Mouse (Mus musculus) G1E (cell line): Measurements from ENCODE around the gene Arhgap22. TPM values are rescaled to one million over a fixed set of nuclear protein-coding genes. Genes with fewer than 3 reads are reported as not detected.

Experiments
- ATAC-seq: 2 replicates; pipeline ENCODE4 v1.8.0; 2016; ENCODE audit warnings: mild to moderate bottlenecking; ENCODE audit not compliant: insufficient number of reproducible peaks, poor library complexity, low FRiP score, severe bottlenecking; ENCODE audit errors: extremely low read depth
- DNase-seq: peaks from one replicate; pipeline ENCODE4 v3.0.0; 2012; ENCODE audit warnings: low spot score
- H3K27me3 ChIP-seq: 2 replicates; pipeline ENCODE4 v1.6.1; 2012; ENCODE audit warnings: mild to moderate bottlenecking, low read length, inconsistent platforms; ENCODE audit not compliant: insufficient read depth
- H3K36me3 ChIP-seq: replicated peaks from 2 replicates; pipeline ENCODE3; 2012; ENCODE audit warnings: mild to moderate bottlenecking, inconsistent platforms
- H3K4me1 ChIP-seq: 2 replicates; pipeline ENCODE4 v1.6.1; 2012; ENCODE audit warnings: low read depth, low read length, inconsistent platforms, mixed read lengths; ENCODE audit not compliant: insufficient read depth
- H3K4me3 ChIP-seq: 2 replicates; pipeline ENCODE4 v1.5.1; 2012; ENCODE audit warnings: low read depth, mild to moderate bottlenecking, inconsistent platforms, low read length, moderate library complexity, mixed read lengths
- H3K9me3 ChIP-seq: replicated peaks from 2 replicates; pipeline ENCODE4 v1.6.1; 2012; ENCODE audit warnings: inconsistent platforms
- CTCF ChIP-seq: IDR thresholded peaks from 2 replicates; pipeline ENCODE4 v1.5.1; 2012; ENCODE audit warnings: low read depth, low read length, inconsistent platforms, mixed read lengths
- GATA1 ChIP-seq: IDR thresholded peaks from 2 replicates; pipeline ENCODE4 v1.6.1; 2012; ENCODE audit warnings: borderline replicate concordance, low read length, inconsistent platforms, mixed read lengths
- GATA2 ChIP-seq: IDR thresholded peaks from 2 replicates; pipeline ENCODE4 v1.6.1; 2012; ENCODE audit warnings: low read depth, low read length, inconsistent platforms, borderline replicate concordance
- POLR2AphosphoS5 ChIP-seq: IDR thresholded peaks from 2 replicates; pipeline ENCODE4 v1.6.1; 2012; ENCODE audit warnings: low read depth, low read length, inconsistent platforms; ENCODE audit not compliant: insufficient replicate concordance
- TAL1 ChIP-seq: conservative IDR thresholded peaks from 2 replicates; pipeline ENCODE4 v1.6.1; 2012; ENCODE audit warnings: low read depth, low read length, inconsistent platforms, mixed read lengths
- polyA plus RNA-seq: library from polyadenylated mRNA; stranded (reverse); fragments of >175 nt; gene quantifications from 2 replicates; pipeline ENCODE4 v1.2.3, GENCODE M21; 2012
- total RNA-seq, 2 experiments: library from RNA; stranded (forward) in 1 of 2; stranded (reverse) in 1 of 2; fragments of 200-1000 nt in 1 of 2; fragments of >200 nt in 1 of 2; fragmentation: Nextera tagmentation in 1 of 2; gene quantifications; 2 replicates each; pipeline ENCODE4 v1.2.3; 2014 to 2017

Arhgap22 gene
- total and polyA plus RNA-seq, 3 experiments: 0.05 TPM; not detected in 2

DNA sequence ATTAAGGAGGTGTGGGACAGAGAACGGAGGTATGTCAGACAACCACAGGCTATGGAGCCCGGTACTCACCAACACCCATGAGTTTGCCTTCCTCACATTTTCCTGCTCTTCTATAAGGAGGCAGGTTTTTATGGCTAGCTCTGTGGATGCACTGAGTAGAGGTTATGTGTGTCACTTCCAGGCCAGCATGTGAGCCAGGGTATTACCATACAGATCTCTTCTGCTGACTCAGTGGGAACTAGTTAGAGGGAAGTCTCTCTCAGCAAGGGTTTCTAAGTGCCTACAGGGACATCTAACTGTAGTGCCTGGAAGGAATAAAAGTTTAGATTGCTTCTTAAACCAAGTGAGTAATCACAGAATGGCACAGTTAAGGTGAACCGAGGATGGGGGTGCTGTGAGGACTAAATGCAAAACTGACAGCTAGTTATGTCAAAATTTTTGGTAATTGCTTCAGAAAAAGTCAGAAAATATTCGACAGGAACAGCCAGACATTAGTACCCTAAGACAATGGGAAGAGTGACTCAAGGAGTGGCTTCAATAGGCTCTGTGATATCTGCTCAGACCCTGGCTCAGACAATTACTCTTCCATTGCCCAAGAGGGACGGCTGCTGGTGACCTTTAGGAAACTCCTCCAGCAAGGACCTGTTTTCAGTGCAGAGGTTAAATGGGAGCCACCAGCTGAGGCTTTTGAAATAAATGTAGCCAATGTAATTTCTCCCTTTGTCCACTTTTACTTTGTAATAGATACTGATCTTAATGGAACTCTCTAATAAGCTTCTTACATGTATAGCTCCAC lies 184.4 kb downstream of the Arhgap22 start:
- no peaks in the 10 kb centered on the region for H3K4me1 ChIP-seq
- ATAC-seq (no peak), DNase-seq (no peak)
- TF ChIP-seq POLR2AphosphoS5 (no peak), GATA2 (no peak), TAL1 (no peak), GATA1 (no peak), CTCF (no peak)
- H3K27me3 ChIP-seq: no peaks in the 10 kb centered on the region
- H3K9me3 ChIP-seq: no peaks in the 10 kb centered on the region
- no peak overlapping the region for H3K4me3 ChIP-seq
- peaks cover 24% of the 10 kb centered on the region for H3K36me3 ChIP-seq

DNA sequence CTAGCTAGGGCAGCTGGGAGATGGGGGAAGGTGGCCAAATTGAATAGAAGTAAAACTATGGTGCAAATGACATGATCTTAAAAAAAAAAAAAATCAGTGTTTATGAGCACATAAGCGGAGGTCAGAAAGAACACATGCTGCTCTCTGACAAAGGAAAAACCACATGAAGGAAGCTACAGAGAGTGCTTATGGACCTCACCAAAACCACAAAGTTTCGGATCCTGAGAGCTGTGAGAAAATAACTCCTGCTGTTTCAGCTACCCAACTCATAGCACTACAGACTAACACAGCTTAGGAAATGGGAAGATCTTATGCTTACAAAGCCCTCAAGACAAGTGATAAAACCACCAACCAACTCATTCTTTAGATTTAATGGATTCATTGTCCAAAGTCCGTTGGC lies 186.2 kb downstream of the Arhgap22 start:
- ATAC-seq: no peak

DNA sequence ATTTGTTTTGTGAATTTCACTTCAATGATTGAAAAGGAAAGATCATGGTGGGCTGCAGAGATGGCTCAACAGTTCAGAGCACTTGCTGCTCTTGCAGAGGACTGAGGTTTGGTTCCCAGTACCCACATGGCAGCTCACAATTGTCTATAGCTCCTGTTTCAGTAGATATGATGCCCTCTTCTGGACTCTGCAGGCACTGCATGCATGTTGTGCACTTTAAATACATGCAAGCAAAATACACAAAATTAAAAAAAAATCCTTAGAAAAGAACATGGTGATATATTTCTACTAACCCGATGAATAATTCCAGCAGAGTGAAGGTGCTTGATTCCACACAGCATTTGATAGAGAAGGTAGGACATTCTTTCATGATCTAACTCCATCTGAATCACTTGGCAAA lies 188.5 kb downstream of the Arhgap22 start:
- no peaks in the 10 kb centered on the region for H3K4me1 ChIP-seq
- DNase-seq (no peak), ATAC-seq (no peak)
- no peak overlapping the region for H3K4me3 ChIP-seq
- TF ChIP-seq POLR2AphosphoS5 (no peak), GATA2 (no peak), CTCF (0 out of 2 replicates have a peak, but pooled peaks have one; percentile 12), TAL1 (no peak), GATA1 (no peak)
- peaks cover 23% of the 10 kb centered on the region for H3K36me3 ChIP-seq
- no peaks in the 10 kb centered on the region for H3K9me3 ChIP-seq
- H3K27me3 ChIP-seq: no peaks in the 10 kb centered on the region

More for the DNA sequence above, 186.2 kb downstream of the Arhgap22 start:
- no peak for TF ChIP-seq GATA2
- no peak for TF ChIP-seq GATA1
- no peak for TF ChIP-seq TAL1
- TF ChIP-seq POLR2AphosphoS5: no peak
- TF ChIP-seq CTCF: no peak
- Histone ChIP-seq H3K36me3 (peaks cover 24% of the 10 kb centered on the region), H3K4me3 (no peak overlapping the region), H3K27me3 (no peaks in the 10 kb centered on the region), H3K9me3 (no peaks in the 10 kb centered on the region), H3K4me1 (no peaks in the 10 kb centered on the region)
- DNase-seq: no peak

DNA sequence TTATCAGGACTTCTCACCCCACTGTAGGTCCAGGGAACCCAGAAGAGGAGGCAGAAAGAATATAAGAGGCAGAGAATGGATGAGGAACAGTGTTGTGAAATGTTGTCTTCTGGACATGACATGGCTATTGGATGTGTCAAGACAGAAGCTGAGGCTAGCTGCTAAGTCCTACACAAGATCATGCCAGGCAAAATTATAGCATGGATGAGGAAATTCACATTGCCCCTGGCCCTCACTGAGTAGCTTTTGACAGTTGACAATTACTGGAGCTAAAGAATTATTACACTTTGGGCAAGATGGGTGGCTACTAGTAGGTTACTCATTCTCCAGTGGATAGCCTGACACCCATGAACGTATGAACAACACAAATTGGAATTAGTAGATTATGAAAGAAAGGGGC lies 201.9 kb downstream of the Arhgap22 start:
- ATAC-seq: no peak
- TF ChIP-seq POLR2AphosphoS5 (no peak), CTCF (no peak), TAL1 (no peak), GATA2 (no peak), GATA1 (no peak)
- Histone ChIP-seq H3K4me3 (no peak overlapping the region), H3K9me3 (peaks cover 5% of the 10 kb centered on the region), H3K36me3 (peaks cover 8% of the 10 kb centered on the region), H3K4me1 (no peaks in the 10 kb centered on the region), H3K27me3 (no peaks in the 10 kb centered on the region)
- DNase-seq: no peak

DNA sequence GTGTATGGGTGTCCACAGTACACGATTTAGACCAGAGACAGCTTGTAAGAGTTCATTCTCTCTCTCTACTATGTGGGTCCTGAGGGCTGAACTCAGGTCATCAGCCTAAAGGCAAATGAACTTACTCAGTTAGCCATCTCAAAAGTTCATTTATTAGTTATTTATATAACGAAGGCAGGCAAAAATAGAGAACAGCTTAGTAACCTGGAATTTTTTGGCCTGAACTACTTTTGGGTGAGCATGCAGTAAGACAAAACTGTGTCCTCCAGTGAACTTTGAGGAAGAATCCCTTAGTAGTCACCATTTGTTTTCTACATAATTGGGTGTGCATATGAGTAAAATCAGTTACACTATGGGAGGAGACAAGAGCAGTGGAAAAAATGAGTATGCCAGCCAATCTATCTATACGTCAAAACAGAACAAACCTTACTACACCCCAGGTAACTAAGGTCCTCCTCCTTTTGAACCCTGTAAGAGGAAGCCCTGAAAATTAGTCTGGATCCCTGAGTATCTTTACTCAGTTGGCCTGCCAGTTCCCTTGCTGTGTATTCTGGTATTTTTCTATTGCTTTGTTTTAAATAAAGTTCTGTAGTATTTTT lies 204.6 kb downstream of the Arhgap22 start:
- no peak for DNase-seq
- no peaks in the 10 kb centered on the region for H3K27me3 ChIP-seq
- no peak for ATAC-seq
- H3K9me3 ChIP-seq: peaks cover 5% of the 10 kb centered on the region
- no peak overlapping the region for H3K4me3 ChIP-seq
- TF ChIP-seq POLR2AphosphoS5 (no peak), CTCF (no peak), GATA2 (no peak), GATA1 (no peak), TAL1 (no peak)
- H3K4me1 ChIP-seq: no peaks in the 10 kb centered on the region
- peaks cover 6% of the 10 kb centered on the region for H3K36me3 ChIP-seq

Other genes starting within 250 kb of the Arhgap22 start
- gene Lrrc18, start 222.6 kb upstream of the Arhgap22 start, total RNA-seq (2014; fragmentation: Nextera tagmentation): not detected in 2 replicates
- 0.06 and 0.11 TPM in 2 replicates for gene Lrrc18, start 222.6 kb upstream of the Arhgap22 start, total RNA-seq (2017)
- not detected in 2 replicates for gene Lrrc18, start 222.6 kb upstream of the Arhgap22 start, polyA plus RNA-seq
- not detected in 2 replicates for gene Wdfy4, start 28.5 kb upstream of the Arhgap22 start, total RNA-seq (2014; fragmentation: Nextera tagmentation)
- gene Wdfy4, start 28.5 kb upstream of the Arhgap22 start, total RNA-seq (2017): under 0.01 TPM in 1 of 2 replicates, not detected in the other
- under 0.01 TPM in 1 of 2 replicates, not detected in the other for gene Wdfy4, start 28.5 kb upstream of the Arhgap22 start, polyA plus RNA-seq
- gene Mapk8, start 233.1 kb downstream of the Arhgap22 start, total RNA-seq (2014; fragmentation: Nextera tagmentation): 31.9 and 46.2 TPM in 2 replicates
- 38.9 and 42.2 TPM in 2 replicates for gene Mapk8, start 233.1 kb downstream of the Arhgap22 start, total RNA-seq (2017)
- gene Mapk8, start 233.1 kb downstream of the Arhgap22 start, polyA plus RNA-seq: 6.9 and 7.2 TPM in 2 replicates